Mouse (Mus musculus): ENCODE data around the gene Arl6ip4. TPM values are rescaled to one million over a fixed set of nuclear protein-coding genes. Genes with fewer than 3 reads are reported as not detected.
A peak's percentile ranks its signal among the peaks of the same experiment; 100 is the strongest.

Arl6ip4 gene
- polyA plus RNA-seq, 1 experiment from 2014 or later = 52.1 TPM

- DNase-seq (ENCODE audit: low spot score) (no peak), ATAC-seq (no peak)
- Histone ChIP-seq H3K9me3 (replicated peaks; ENCODE audit: control insufficient read depth, low read length) (no peaks in the 10 kb centered on the region), H3K27me3 (replicated peaks; ENCODE audit: control insufficient read depth, insufficient read depth, low read length) (no peaks in the 10 kb centered on the region), H3K4me1 (ENCODE audit: control insufficient read depth, insufficient read depth, low read length) (peaks cover 19% of the 10 kb centered on the region), H3K4me2 (ENCODE audit: low read length) (peak overlapping the region; percentile 98), H3K36me3 (ENCODE audit: control insufficient read depth, insufficient read depth, low read length) (peaks cover 36% of the 10 kb centered on the region), H3K9ac (ENCODE audit: low read length) (peak overlapping the region; percentile 86), H3K27ac (ENCODE audit: low read depth, low read length) (peak overlapping the region; percentile 72), H3K4me3 (ENCODE audit: low read depth, low read length) (peak overlapping the region; percentile 84)
- WGBS = 25% methylated on average over 7 of the region's 7 CpGs
These were observed 358 bp upstream of the Arl6ip4 start for GRCm38 (mm10) chr5:124115531-124115930.

DNA sequence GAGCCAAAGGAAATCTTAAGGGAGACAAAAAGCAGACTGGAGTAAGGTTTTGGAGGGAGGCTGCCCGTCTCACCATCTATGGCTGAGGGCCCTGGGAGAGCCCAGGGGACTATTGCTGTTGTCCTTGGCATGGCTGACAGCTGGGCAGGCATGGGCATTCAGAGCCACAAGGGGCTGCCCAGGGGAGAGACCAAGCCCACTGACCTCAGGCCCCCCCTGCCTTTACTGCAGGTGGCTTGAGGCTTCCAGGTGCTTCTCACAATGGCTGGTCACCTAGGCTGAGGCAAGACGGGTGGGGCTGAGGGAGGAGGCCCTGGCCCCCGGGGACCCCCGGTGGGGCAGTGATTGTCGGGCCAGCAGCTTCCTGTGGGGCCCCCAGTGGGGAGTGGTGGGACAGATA, 3.3 kb downstream of the Arl6ip4 start:
- H3K27ac ChIP-seq (ENCODE audit: low read depth, low read length) = no peak overlapping the region
- no peaks in the 10 kb centered on the region for H3K27me3 ChIP-seq (replicated peaks; ENCODE audit: control insufficient read depth, insufficient read depth, low read length)
- no peak overlapping the region for H3K9ac ChIP-seq (ENCODE audit: low read length)
- DNase-seq (ENCODE audit: low spot score) (no peak), ATAC-seq (no peak)
- H3K36me3 ChIP-seq (ENCODE audit: control insufficient read depth, insufficient read depth, low read length) = peaks cover 71% of the 10 kb centered on the region
- H3K4me1 ChIP-seq (ENCODE audit: control insufficient read depth, insufficient read depth, low read length) = peaks cover 6% of the 10 kb centered on the region
- WGBS = 85% methylated on average over 5 of the region's 5 CpGs
- no peaks in the 10 kb centered on the region for H3K9me3 ChIP-seq (replicated peaks; ENCODE audit: control insufficient read depth, low read length)
- H3K4me3 ChIP-seq (ENCODE audit: low read depth, low read length) = no peak overlapping the region
- H3K4me2 ChIP-seq (ENCODE audit: low read length) = no peak overlapping the region

- Histone ChIP-seq H3K4me3 (ENCODE audit: low read depth, low read length) (no peak overlapping the region), H3K9me3 (replicated peaks; ENCODE audit: control insufficient read depth, low read length) (no peaks in the 10 kb centered on the region), H3K4me2 (ENCODE audit: low read length) (no peak overlapping the region), H3K27ac (ENCODE audit: low read depth, low read length) (no peak overlapping the region), H3K9ac (ENCODE audit: low read length) (no peak overlapping the region), H3K36me3 (ENCODE audit: control insufficient read depth, insufficient read depth, low read length) (peaks cover 81% of the 10 kb centered on the region), H3K4me1 (ENCODE audit: control insufficient read depth, insufficient read depth, low read length) (no peaks in the 10 kb centered on the region), H3K27me3 (replicated peaks; ENCODE audit: control insufficient read depth, insufficient read depth, low read length) (no peaks in the 10 kb centered on the region)
- DNase-seq (ENCODE audit: low spot score) = no peak
- ATAC-seq = no peak
- 91% methylated on average over 18 of the region's 18 CpGs for WGBS
These were observed 6.5 kb downstream of the Arl6ip4 start for GRCm38 (mm10) chr5:124122357-124122756.

DNA sequence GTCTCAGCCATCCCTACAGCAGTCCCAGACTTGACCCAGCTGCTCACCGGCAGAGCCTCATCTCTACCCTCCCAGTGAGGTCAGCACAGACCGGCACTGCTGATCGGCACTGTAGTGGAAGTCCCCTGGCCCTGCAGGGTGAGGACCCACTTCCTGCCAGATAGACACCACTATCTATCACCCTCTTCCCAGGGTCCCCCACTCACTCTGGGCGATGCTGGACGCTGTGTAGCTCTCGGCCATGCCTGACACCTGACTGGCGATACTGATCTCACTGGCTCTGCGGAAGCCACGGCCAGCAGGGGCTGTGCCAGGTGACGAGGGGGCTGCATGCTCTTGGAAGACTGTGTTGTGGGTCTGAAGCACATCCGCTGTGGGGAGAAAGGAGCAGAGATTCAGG, 9.2 kb downstream of the Arl6ip4 start:
- 93% methylated on average over 11 of the region's 11 CpGs for WGBS

DNA sequence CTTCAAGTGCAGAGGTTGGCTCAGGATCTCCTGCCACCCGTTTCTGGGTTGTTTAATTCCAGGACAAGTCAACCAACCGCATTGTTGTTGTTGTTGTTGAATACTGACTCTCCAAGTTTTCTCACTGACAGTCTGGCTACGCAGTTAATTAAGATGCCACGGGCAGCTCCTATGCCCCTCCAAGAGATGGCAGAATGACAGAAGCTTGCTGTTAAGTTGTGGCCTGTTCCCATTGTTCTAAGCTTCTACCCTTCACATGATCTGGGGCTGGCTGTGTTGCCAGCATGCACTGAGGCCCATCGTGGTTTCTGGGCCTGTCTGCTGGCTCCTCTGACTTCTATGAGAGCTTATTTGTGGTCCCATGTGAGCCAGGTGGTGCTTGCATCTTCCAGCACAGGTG, 18.4 kb downstream of the Arl6ip4 start:
- Histone ChIP-seq H3K9ac (ENCODE audit: low read length) (no peak overlapping the region), H3K4me3 (ENCODE audit: low read depth, low read length) (no peak overlapping the region), H3K36me3 (ENCODE audit: control insufficient read depth, insufficient read depth, low read length) (peaks cover 57% of the 10 kb centered on the region), H3K27ac (ENCODE audit: low read depth, low read length) (no peak overlapping the region), H3K4me2 (ENCODE audit: low read length) (no peak overlapping the region), H3K9me3 (replicated peaks; ENCODE audit: control insufficient read depth, low read length) (no peaks in the 10 kb centered on the region), H3K4me1 (ENCODE audit: control insufficient read depth, insufficient read depth, low read length) (no peaks in the 10 kb centered on the region), H3K27me3 (replicated peaks; ENCODE audit: control insufficient read depth, insufficient read depth, low read length) (no peaks in the 10 kb centered on the region)
- 88% methylated on average over 5 of the region's 5 CpGs for WGBS
- no peak for ATAC-seq
- no peak for DNase-seq (ENCODE audit: low spot score)

More for the DNA sequence above, 9.2 kb downstream of the Arl6ip4 start:
- no peak overlapping the region for H3K27ac ChIP-seq (ENCODE audit: low read depth, low read length)
- no peak overlapping the region for H3K9ac ChIP-seq (ENCODE audit: low read length)
- H3K4me1 ChIP-seq (ENCODE audit: control insufficient read depth, insufficient read depth, low read length) = no peaks in the 10 kb centered on the region
- DNase-seq (ENCODE audit: low spot score) = no peak
- H3K9me3 ChIP-seq (replicated peaks; ENCODE audit: control insufficient read depth, low read length) = no peaks in the 10 kb centered on the region
- peaks cover 82% of the 10 kb centered on the region for H3K36me3 ChIP-seq (ENCODE audit: control insufficient read depth, insufficient read depth, low read length)
- no peak overlapping the region for H3K4me3 ChIP-seq (ENCODE audit: low read depth, low read length)
- no peak for ATAC-seq
- no peak overlapping the region for H3K4me2 ChIP-seq (ENCODE audit: low read length)
- H3K27me3 ChIP-seq (replicated peaks; ENCODE audit: control insufficient read depth, insufficient read depth, low read length) = no peaks in the 10 kb centered on the region

DNA sequence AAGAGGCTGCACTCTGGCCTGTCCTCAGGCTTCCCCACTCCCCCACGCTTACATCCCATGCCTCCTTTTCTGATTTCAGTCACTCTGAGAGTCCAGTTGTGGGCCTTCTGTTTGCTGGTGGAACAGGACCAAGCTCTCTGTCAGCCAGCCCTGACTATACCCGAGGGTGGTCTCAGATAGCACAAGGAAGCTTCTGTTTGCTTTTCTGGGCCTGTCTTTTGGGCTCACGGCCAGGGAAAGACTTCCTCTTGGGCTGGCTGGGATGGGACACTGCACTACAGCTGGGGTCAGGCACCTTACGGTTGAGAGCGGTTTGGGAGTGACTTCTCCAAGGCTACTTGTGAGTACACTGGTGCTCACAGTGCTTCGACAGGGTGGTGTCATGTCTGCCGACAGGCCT, 22.2 kb downstream of the Arl6ip4 start:
- Histone ChIP-seq H3K4me1 (ENCODE audit: control insufficient read depth, insufficient read depth, low read length) (no peaks in the 10 kb centered on the region), H3K4me2 (ENCODE audit: low read length) (no peak overlapping the region), H3K4me3 (ENCODE audit: low read depth, low read length) (no peak overlapping the region), H3K36me3 (ENCODE audit: control insufficient read depth, insufficient read depth, low read length) (peaks cover 46% of the 10 kb centered on the region), H3K9me3 (replicated peaks; ENCODE audit: control insufficient read depth, low read length) (no peaks in the 10 kb centered on the region), H3K27ac (ENCODE audit: low read depth, low read length) (no peak overlapping the region), H3K27me3 (replicated peaks; ENCODE audit: control insufficient read depth, insufficient read depth, low read length) (no peaks in the 10 kb centered on the region), H3K9ac (ENCODE audit: low read length) (no peak overlapping the region)
- no peak for ATAC-seq
- 92% methylated on average over 7 of the region's 7 CpGs for WGBS
- no peak for DNase-seq (ENCODE audit: low spot score)

GRCm38 (mm10) chr5:124149028-124149427, 33.1 kb downstream of the Arl6ip4 start:
- no peak for ATAC-seq
- 69% methylated on average over 5 of the region's 5 CpGs for WGBS

GRCm38 (mm10) chr5:124150895-124151294, 35.0 kb downstream of the Arl6ip4 start:
- no peaks in the 10 kb centered on the region for H3K27me3 ChIP-seq (replicated peaks; ENCODE audit: control insufficient read depth, insufficient read depth, low read length)
- no peak overlapping the region for H3K4me3 ChIP-seq (ENCODE audit: low read depth, low read length)
- 82% methylated on average over 7 of the region's 7 CpGs for WGBS
- H3K9ac ChIP-seq (ENCODE audit: low read length) = no peak overlapping the region
- ATAC-seq = no peak
- peaks cover 10% of the 10 kb centered on the region; the same call in 1 of the 2 replicates for H3K36me3 ChIP-seq (ENCODE audit: control insufficient read depth, insufficient read depth, low read length)
- H3K4me2 ChIP-seq (ENCODE audit: low read length) = no peak overlapping the region
- no peaks in the 10 kb centered on the region for H3K9me3 ChIP-seq (replicated peaks; ENCODE audit: control insufficient read depth, low read length)
- DNase-seq (ENCODE audit: low spot score) = no peak
- H3K4me1 ChIP-seq (ENCODE audit: control insufficient read depth, insufficient read depth, low read length) = no peaks in the 10 kb centered on the region
- H3K27ac ChIP-seq (ENCODE audit: low read depth, low read length) = no peak overlapping the region

More at GRCm38 (mm10) chr5:124149028-124149427, 33.1 kb downstream of the Arl6ip4 start:
- DNase-seq (ENCODE audit: low spot score) = no peak
- H3K36me3 ChIP-seq (ENCODE audit: control insufficient read depth, insufficient read depth, low read length) = peaks cover 15% of the 10 kb centered on the region; the same call in 1 of the 2 replicates
- no peak overlapping the region for H3K4me2 ChIP-seq (ENCODE audit: low read length)
- H3K27me3 ChIP-seq (replicated peaks; ENCODE audit: control insufficient read depth, insufficient read depth, low read length) = no peaks in the 10 kb centered on the region
- H3K9me3 ChIP-seq (replicated peaks; ENCODE audit: control insufficient read depth, low read length) = no peaks in the 10 kb centered on the region
- no peak overlapping the region for H3K27ac ChIP-seq (ENCODE audit: low read depth, low read length)
- H3K9ac ChIP-seq (ENCODE audit: low read length) = no peak overlapping the region
- no peak overlapping the region for H3K4me3 ChIP-seq (ENCODE audit: low read depth, low read length)
- no peaks in the 10 kb centered on the region for H3K4me1 ChIP-seq (ENCODE audit: control insufficient read depth, insufficient read depth, low read length)

- WGBS = 95% methylated on average over 4 of the region's 4 CpGs
- Histone ChIP-seq H3K4me2 (ENCODE audit: low read length) (no peak overlapping the region), H3K4me1 (ENCODE audit: control insufficient read depth, insufficient read depth, low read length) (no peaks in the 10 kb centered on the region), H3K9me3 (replicated peaks; ENCODE audit: control insufficient read depth, low read length) (no peaks in the 10 kb centered on the region), H3K27me3 (replicated peaks; ENCODE audit: control insufficient read depth, insufficient read depth, low read length) (no peaks in the 10 kb centered on the region), H3K4me3 (ENCODE audit: low read depth, low read length) (no peak overlapping the region), H3K27ac (ENCODE audit: low read depth, low read length) (no peak overlapping the region), H3K9ac (ENCODE audit: low read length) (no peak overlapping the region), H3K36me3 (ENCODE audit: control insufficient read depth, insufficient read depth, low read length) (peaks cover 8% of the 10 kb centered on the region; the same call in 1 of the 2 replicates)
- DNase-seq (ENCODE audit: low spot score) = no peak
- no peak for ATAC-seq
These were observed 36.8 kb downstream of the Arl6ip4 start for GRCm38 (mm10) chr5:124152734-124153133.
